17 mouse cellular contexts compared by ENCODE assay signal in genomic region chr11:17083455-17083854, GRCm38 (mm10). TPM values are rescaled to one million over a fixed set of nuclear protein-coding genes. Genes with fewer than 3 reads are reported as not detected.
A peak's percentile ranks its signal among the peaks of the same experiment; 100 is the strongest.
DNase-seq lines count a peak whose midpoint lies in the region; ATAC-seq and TF ChIP-seq lines count a peak whose summit lies in the region.
"Had no signal": no experiment of that assay in that cellular context is flagged by ENCODE, and none has a peak within 500 bp of the region (broad histone marks: within the 10 kb centered on the region; RNA-seq: fewer than 3 reads in every experiment).

No protein-coding gene starts in this region.

- H3K4me3 ChIP-seq in forebrain, embryonic 14.5 days (ENCODE audit: low read depth, low read length) = no peak overlapping the region
- no peak overlapping the region for H3K4me3 ChIP-seq in forebrain, postnatal 0 days (ENCODE audit: low read depth, low read length)
- H3K4me3 ChIP-seq in layer of hippocampus, adult 2 months = no peak overlapping the region
- H3K4me3 ChIP-seq in limb, embryonic 15.5 days = no peak overlapping the region
- H3K4me3 ChIP-seq: forebrain, embryonic 10.5 days; heart, embryonic 13.5 days; left cerebral cortex, adult 2 months; limb, embryonic 12.5 days; midbrain, embryonic 13.5 days; neural tube, embryonic 12.5 days had no signal

- no peaks in the 10 kb centered on the region for H3K27me3 ChIP-seq in forebrain, embryonic 14.5 days (replicated peaks; ENCODE audit: control insufficient read depth, insufficient read depth, low read length)
- H3K27me3 ChIP-seq in forebrain, postnatal 0 days (ENCODE audit: insufficient read depth, low read length) = no peaks in the 10 kb centered on the region
- no peaks in the 10 kb centered on the region for H3K27me3 ChIP-seq in limb, embryonic 15.5 days
- H3K27me3 ChIP-seq: heart, embryonic 13.5 days; limb, embryonic 12.5 days; midbrain, embryonic 13.5 days; neural tube, embryonic 12.5 days had no signal

- H3K9me3 ChIP-seq in forebrain, embryonic 14.5 days (replicated peaks; ENCODE audit: control insufficient read depth, low read length) = no peaks in the 10 kb centered on the region
- no peaks in the 10 kb centered on the region for H3K9me3 ChIP-seq in forebrain, postnatal 0 days (ENCODE audit: low read length)
- H3K9me3 ChIP-seq in limb, embryonic 15.5 days = no peaks in the 10 kb centered on the region
- H3K9me3 ChIP-seq: forebrain, embryonic 10.5 days; heart, embryonic 13.5 days; limb, embryonic 12.5 days; midbrain, embryonic 13.5 days; neural tube, embryonic 12.5 days had no signal

- no peak overlapping the region for H3K9ac ChIP-seq in forebrain, embryonic 14.5 days (ENCODE audit: low read length)
- no peak overlapping the region for H3K9ac ChIP-seq in forebrain, postnatal 0 days
- H3K9ac ChIP-seq in limb, embryonic 15.5 days = no peak overlapping the region
- H3K9ac ChIP-seq: heart, embryonic 13.5 days; limb, embryonic 12.5 days; midbrain, embryonic 13.5 days; neural tube, embryonic 12.5 days had no signal

- no peak for DNase-seq in forebrain, embryonic 14.5 days (ENCODE audit: low spot score)
- no peak for DNase-seq in forebrain, postnatal 0 days
- no peak for DNase-seq in layer of hippocampus, adult 2 months (ENCODE audit: low spot score in 2 of 2)
- no peak for DNase-seq in layer of hippocampus, adult 11-12 months (ENCODE audit: low spot score)
- DNase-seq in adipocyte (ENCODE audit: low spot score) = peak; percentile 28
- no peak for DNase-seq in urinary bladder, postnatal 4 days (ENCODE audit: low spot score in 2 of 2)
- no peak for DNase-seq in T-cell, adult 2 months (ENCODE audit: low spot score)
- DNase-seq: adrenal gland, postnatal 25 days; heart, adult 11 months had no signal

- H3K4me2 ChIP-seq in forebrain, embryonic 14.5 days (ENCODE audit: low read length) = no peak overlapping the region
- H3K4me2 ChIP-seq in forebrain, postnatal 0 days (ENCODE audit: low read depth) = no peak overlapping the region
- H3K4me2 ChIP-seq in limb, embryonic 15.5 days = no peak overlapping the region
- H3K4me2 ChIP-seq: heart, embryonic 13.5 days; limb, embryonic 12.5 days; midbrain, embryonic 13.5 days; neural tube, embryonic 12.5 days had no signal

- peaks cover 7% of the 10 kb centered on the region for H3K36me3 ChIP-seq in forebrain, embryonic 14.5 days (ENCODE audit: control insufficient read depth, insufficient read depth, low read length)
- H3K36me3 ChIP-seq in forebrain, postnatal 0 days (ENCODE audit: insufficient read depth) = 0 out of 2 replicates have a peak, but pooled peaks cover 14% of the 10 kb centered on the region
- H3K36me3 ChIP-seq in limb, embryonic 15.5 days = no peaks in the 10 kb centered on the region
- H3K36me3 ChIP-seq: forebrain, embryonic 10.5 days; heart, embryonic 13.5 days; limb, embryonic 12.5 days had no signal

- no peak for TF ChIP-seq CTCF in forebrain, postnatal 0 days (IDR thresholded peaks at IDR 0.05; ENCODE audit: low read depth)
- TF ChIP-seq CTCF in layer of hippocampus, adult 2 months (conservative IDR thresholded peaks at IDR 0.05) = no peak

- H3K4me1 ChIP-seq in forebrain, embryonic 14.5 days (ENCODE audit: control insufficient read depth, insufficient read depth, low read length) = no peaks in the 10 kb centered on the region
- no peaks in the 10 kb centered on the region for H3K4me1 ChIP-seq in forebrain, postnatal 0 days (ENCODE audit: insufficient read depth)
- peaks cover 18% of the 10 kb centered on the region for H3K4me1 ChIP-seq in limb, embryonic 15.5 days
- H3K4me1 ChIP-seq: midbrain, embryonic 13.5 days; neural tube, embryonic 12.5 days had no signal

- H3K27ac ChIP-seq in forebrain, embryonic 14.5 days (ENCODE audit: low read depth, low read length) = no peak overlapping the region
- no peak overlapping the region for H3K27ac ChIP-seq in forebrain, postnatal 0 days (ENCODE audit: low read depth, low read length)
- peak overlapping the region; percentile 6; the same call in 1 of the 2 replicates for H3K27ac ChIP-seq in layer of hippocampus, adult 2 months
- H3K27ac ChIP-seq in limb, embryonic 15.5 days = no peak overlapping the region; the same call in 1 of the 2 replicates
- H3K27ac ChIP-seq: forebrain, embryonic 10.5 days; heart, embryonic 13.5 days; left cerebral cortex, adult 2 months; limb, embryonic 12.5 days; midbrain, embryonic 13.5 days; neural tube, embryonic 12.5 days had no signal

- 99% methylated on average over 3 of the region's 3 CpGs for WGBS in forebrain, embryonic 14.5 days
- WGBS in forebrain, postnatal 0 days = 90% methylated on average over 3 of the region's 3 CpGs
- 63% methylated on average over 3 of the region's 3 CpGs for WGBS in limb, embryonic 15.5 days

- 0 out of 2 replicates have a peak, but pooled peaks have one; percentile 21 for ATAC-seq in forebrain, embryonic 14.5 days
- ATAC-seq in forebrain, postnatal 0 days = no peak
- ATAC-seq in limb, embryonic 15.5 days (ENCODE audit: insufficient number of reproducible peaks, low FRiP score, low TSS enrichment, low read depth) = peak; percentile 71

RNA-seq across cellular contexts. Expression of gene Plek, which starts 31.3 kb away (rescaled TPM):
- polyA plus RNA-seq in forebrain, embryonic 14.5 days (2014; fragmentation: Nextera tagmentation; extraction: Ambion mirVana) = 2.4 and 3.3 TPM in 2 replicates
- 4.7 and 7.5 TPM in 2 replicates for total RNA-seq in forebrain, postnatal 0 days (2014; rRNA removed)
- polyA plus RNA-seq in forebrain, postnatal 0 days (2015; fragmentation: Nextera tagmentation; extraction: Ambion mirVana) = 3.1 and 4.1 TPM in 2 replicates
- 1 to 10 TPM; 6.9 TPM for total RNA-seq in layer of hippocampus, adult 2 months (2021)
- 3.4 and 3.9 TPM in 2 replicates for polyA plus RNA-seq in limb, embryonic 15.5 days (2015; fragmentation: Nextera tagmentation; extraction: Ambion mirVana)
- polyA plus RNA-seq: Patski had no signal

RNA-seq across cellular contexts. Expression of gene Cnrip1, which starts 32.1 kb away (rescaled TPM):
- 114 and 131 TPM in 2 replicates for polyA plus RNA-seq in forebrain, embryonic 14.5 days (2014; fragmentation: Nextera tagmentation; extraction: Ambion mirVana)
- 123 and 137 TPM in 2 replicates for total RNA-seq in forebrain, postnatal 0 days (2014; rRNA removed)
- 242 and 260 TPM in 2 replicates for polyA plus RNA-seq in forebrain, postnatal 0 days (2015; fragmentation: Nextera tagmentation; extraction: Ambion mirVana)
- total RNA-seq in layer of hippocampus, adult 2 months (2021) = 100 to 1,000 TPM; 123 to 124 TPM
- 20.8 and 22.0 TPM in 2 replicates for polyA plus RNA-seq in limb, embryonic 15.5 days (2015; fragmentation: Nextera tagmentation; extraction: Ambion mirVana)
